Mouse (Mus musculus) mouse trophoblast stem cell (cell line): ENCODE results near the gene Supt4a.

ENCODE experiments used
- in situ Hi-C, 2 experiments: fragments of 300-500 bp; cut with MseI, MboI; formaldehyde crosslinking; loops; 2 replicates in 1 of 2; 3 replicates in 1 of 2; pipeline ENCODE4 v1.15.1; 2025

The Supt4a gene

DNA sequence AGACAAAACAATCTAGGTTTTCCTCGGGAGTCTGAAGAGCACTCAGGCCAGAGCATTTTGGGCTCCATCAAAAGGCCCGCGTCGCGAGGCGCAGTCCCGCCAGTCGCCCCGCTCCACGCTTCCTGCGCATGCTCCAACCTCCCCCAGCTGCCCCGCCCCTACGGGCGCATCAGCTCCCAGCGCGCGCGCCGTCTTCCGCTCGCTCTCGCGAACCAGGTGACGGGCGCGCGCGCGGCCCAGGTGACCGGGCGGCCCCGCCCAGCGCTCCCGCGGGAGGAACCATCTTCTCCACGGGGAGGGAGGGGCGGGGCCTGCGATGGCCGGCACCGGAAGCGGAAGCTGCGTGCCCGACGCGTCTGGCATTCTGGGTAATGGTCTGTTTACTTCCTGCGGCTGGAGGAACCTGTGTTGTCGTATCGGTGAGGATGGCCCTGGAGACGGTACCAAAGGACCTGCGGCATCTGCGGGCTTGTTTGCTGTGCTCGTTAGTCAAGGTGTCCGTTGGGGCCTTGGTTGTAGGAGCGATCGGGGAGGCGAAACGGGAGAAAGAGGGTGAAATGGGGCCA is at the start of gene Supt4a:
Gene Supt4a (plus strand): TSS at position 378 of the 566 bp plus-strand sequence.
- in situ Hi-C loops, result no loop called here

GRCm38 (mm10) chr11:87688478-87689203 is 48.7 kb upstream of the Supt4a start:
- in situ Hi-C loops, result no loop called here

DNA sequence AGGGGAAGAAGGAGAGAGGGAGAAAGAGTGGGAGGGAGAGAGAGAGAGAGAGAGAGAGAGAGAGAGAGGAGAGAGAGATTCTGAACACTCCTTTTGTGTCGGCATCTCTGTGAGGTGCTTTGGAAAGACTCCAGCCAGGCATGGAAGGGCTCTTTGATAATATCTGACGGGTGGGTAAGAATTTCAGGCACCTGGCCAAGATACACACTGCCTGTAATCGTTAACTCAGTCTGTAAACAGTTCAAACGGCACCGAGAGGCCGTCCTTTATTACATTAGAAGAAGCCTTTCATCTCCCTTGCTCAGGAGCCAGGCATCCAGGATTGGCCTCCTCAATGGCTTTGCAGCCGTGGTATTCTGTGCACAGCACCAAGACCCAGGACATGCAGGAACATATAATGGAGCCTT is 47.9 kb upstream of the Supt4a start:
- in situ Hi-C loops, result no loop called here

DNA sequence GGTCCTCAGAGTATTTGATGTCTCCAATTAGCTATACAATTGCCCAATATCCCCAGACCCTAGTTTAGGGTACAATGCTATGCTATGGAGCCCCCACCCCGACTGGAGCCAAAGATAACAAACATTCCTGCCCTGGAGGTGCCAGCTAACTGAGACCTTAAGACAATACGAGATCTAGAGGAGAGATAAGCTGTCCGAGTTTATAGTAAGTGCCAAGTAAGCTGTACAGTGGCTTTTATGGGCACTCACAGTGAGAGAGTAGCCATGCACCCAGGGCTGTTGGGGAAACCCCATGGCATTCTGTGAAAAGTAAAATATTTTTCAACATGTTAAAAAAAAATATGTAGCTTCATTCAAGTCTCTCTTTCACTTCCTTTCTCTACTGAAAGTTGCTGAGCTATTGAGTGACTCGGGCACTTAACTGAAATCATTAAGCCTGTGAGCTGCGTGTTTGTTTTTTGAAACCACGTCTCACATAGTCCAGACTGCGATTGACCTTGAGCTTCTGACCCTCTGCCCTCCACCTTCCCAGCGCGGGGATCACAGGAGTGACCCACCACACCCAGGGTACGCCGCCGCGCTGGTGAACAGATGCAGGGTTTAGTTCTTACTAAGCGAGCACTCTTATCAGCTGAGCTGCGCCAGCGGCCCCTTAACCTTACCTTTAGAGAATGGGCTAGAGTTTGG is 47.2 kb upstream of the Supt4a start:
- in situ Hi-C loops, result no loop called here

GRCm38 (mm10) chr11:87697131-87697682 is 40.1 kb upstream of the Supt4a start:
- in situ Hi-C loops, result no loop called here

- in situ Hi-C loops, result no loop called here
Measured at GRCm38 (mm10) chr11:87698126-87698525, 39.2 kb upstream of the Supt4a start.

- in situ Hi-C loops, result no loop called here
Measured at GRCm38 (mm10) chr11:87701108-87701507, 36.2 kb upstream of the Supt4a start.

DNA sequence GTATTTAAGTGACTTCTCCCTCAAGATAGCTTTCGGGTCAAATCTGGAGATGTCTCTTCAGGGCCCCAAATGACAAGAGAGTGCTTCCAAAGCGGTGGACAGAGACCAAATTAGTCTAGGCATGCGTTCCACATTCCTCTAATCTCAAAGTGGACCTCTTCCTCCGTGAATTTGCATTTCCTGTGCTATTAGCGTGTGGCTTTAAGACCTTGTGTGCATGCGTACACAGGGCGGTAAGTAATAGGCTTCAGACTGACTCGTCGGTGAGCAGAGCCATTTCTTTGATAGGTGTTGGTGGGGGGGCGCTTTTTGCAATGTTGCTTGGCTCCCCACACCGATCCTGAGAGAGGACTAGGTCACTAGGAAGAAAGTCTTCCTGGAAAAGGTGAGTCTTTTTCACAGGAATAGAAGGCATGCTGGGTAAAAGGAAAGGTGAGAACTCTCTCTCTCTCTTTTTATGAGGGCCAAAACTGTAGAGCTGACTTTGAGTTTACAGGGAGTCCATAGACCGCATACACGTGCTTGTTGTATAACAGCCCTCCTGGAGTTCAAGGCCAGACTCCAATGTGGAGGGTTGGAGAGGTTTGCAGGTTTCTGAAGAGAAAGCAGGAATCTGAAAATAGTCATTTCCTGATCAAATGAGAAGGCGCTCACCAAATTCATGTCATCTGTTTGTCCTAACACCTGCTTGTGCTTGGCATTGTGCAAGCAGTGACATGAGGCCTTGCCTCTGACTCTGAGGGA is 35.3 kb upstream of the Supt4a start:
- in situ Hi-C loops, result no loop called here

DNA sequence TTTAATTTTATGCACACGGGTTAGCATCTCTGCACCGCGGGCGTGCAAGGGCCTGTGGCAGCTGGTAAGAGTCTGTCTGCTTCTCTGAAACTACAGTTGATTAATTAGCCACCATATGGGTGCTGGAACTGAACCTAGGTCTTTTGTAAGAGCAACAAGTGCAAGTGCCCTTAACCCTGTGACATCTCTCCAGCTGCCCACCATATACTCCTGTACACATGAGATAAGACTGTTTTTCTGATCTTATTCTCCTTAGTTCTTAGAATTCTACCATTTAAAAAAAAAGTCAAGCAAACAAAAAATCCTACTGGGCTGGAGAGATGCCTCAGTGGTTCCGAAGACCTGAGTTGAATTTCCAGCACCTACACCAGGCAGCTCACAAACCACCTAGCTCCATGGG is 33.7 kb upstream of the Supt4a start:
- in situ Hi-C loops, result no loop called here

DNA sequence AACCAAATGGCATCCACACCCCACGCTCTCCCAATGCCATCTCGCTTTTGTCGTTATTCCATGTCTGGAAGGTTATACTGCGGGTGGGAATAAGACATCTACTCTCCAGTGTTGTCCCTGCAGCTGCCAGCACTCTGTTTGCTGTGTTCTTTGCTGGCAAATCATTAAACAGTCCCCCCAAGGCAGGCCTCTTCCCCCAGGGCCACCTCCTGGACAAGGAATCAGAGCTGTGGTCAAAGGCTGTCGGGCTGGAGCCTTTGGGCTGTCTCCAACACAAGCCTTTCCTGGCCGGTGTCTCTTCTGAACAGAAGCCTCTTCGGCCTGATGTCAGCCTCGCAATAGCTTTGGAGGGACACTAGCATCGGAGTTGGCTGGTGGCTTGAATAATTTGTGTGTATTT is 33.1 kb upstream of the Supt4a start:
- in situ Hi-C loops, result no loop called here

DNA sequence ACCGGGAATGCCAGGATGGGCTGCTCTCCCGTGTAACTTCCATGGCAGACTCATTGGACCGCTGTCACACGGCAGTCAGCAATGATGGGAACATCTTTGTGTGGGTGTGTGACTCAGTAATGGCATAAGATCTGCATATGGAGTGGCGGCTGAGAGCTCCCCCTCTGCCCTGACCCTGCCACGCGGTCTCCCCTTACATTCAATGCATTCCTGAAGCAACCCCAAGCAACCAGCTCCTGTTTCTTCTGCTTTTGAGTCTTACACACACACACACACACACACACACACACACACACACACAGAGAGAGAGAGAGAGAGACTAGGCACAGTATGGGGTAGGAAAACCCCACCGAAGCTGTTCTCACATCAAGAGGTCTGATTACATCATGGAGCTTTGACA is 29.8 kb upstream of the Supt4a start:
- in situ Hi-C loops, result no loop called here

- in situ Hi-C loops, result no loop called here
Measured at GRCm38 (mm10) chr11:87708979-87709378, 28.4 kb upstream of the Supt4a start.

DNA sequence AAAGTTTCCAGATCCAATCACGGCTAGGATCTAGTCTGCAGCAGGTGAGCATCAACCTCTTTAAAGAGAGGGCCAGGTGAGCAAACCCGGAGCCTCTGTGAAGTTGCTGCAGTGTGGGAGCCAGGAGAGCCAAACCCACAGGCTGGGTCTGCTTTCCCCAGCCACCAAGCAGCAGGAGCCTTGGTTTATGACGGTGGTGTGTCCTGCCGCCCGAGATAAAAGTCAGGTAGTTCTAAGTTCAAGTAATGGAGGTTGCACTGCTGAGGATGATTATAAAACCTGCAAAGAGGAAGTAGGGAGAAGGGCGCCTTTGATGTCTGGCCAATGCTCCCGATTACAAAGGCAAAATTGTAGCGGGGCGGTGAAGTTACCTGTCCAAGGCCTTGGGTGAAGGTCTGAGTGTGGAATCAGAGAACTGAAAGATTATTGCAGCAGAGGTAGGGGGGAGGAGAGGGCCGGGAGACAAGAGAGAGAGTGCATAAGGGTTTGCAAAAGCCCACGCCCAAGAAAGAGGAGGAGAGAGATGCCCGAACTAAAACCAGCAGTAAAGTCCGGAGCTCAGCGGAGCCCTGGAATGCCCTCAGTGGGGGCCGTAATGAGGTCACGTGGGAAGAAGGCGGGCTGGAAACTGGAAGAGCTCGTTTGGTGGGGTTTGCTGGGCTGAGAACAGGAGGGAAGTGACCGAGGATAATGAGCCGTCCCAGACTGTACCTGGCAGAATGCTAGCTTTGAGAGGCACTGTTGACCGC is 27.7 kb upstream of the Supt4a start:
- in situ Hi-C loops, result no loop called here

DNA sequence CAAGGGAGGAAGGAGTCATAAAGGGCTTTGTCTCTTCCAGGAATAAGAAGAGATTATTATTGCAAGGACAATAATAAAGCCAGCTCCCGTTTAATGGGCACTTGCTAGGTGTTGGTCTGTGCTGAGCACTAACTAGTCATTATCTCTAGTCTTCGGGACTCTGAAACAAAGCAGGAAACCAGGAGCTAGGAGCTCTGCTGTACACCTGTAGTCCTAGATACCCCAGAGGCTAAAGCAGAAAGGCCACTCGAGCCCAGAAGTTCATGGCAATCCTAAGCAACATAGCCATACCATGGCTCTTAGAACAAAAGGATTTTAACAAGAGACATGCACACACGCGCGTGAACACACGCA is 27.1 kb upstream of the Supt4a start:
- in situ Hi-C loops, result no loop called here

DNA sequence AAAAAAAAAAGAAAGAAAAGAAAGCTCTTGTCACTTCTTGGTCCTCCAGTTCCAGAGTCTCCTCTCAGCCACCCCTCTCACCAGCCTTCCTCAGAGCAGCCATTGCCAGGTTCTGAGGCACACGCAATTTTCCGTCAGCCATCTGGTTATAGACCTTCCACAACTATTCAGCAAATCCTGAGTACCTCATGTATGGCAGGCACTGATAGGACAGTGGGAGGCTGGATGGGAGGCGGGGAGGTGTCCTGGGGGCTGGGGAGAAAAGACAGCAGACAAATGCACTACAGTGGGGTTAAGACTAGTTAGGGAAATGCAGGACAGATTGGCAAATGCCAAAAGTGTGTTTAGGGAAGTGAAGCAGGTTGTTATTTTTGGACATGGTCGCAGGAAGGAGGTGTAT is 25.2 kb upstream of the Supt4a start:
- in situ Hi-C loops, result no loop called here

DNA sequence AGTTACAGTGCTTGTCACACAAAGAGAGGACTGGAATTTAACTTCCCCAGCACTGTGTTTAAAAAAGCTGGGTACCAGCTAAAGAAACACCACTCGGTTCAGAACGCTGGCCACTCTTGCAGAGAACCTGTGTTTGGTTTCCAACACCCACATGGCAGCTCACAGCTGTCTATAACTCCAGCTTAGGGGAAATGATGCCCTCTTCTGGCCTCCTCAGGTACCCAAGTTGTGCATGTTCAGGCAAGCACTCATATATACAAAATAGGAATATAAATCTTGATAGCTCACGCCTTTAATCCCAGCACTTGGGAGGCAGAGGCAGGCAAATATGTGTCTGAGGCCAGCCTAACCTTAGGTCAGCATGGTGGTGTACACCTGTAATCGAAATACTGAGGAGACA is 21.4 kb upstream of the Supt4a start:
- in situ Hi-C loops, result no loop called here

- in situ Hi-C loops, result no loop called here
Measured at GRCm38 (mm10) chr11:87719526-87719925, 17.8 kb upstream of the Supt4a start.

DNA sequence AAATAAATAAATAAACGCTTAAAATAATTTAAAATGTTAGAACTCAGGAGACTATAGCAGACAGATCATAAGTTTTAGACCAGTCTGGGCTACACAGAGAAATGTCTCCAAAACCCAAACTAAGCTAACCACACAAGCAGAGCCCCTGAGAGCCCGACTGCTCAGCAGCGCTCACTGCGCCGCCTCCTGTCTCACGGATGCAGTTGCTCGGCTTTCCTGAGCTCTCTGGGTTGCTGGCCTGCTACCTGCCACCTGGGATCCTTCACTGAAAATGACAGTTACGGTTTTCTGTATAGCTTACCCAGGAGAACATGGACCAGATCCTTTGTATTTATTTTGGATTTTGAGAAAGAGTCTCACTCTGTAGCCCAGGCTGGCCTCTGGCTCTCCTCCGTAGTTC is 17.0 kb upstream of the Supt4a start:
- in situ Hi-C loops, result loop anchor here in 1 of 2 experiments (5.0 kb wide), 1 partner anchor 63 kb away; no protein-coding TSS in a partner anchor

- in situ Hi-C loops, result loop anchor here in 1 of 2 experiments (5.0 kb wide), 1 partner anchor 64 kb away; no protein-coding TSS in a partner anchor
Measured at GRCm38 (mm10) chr11:87720839-87721238, 16.5 kb upstream of the Supt4a start.

DNA sequence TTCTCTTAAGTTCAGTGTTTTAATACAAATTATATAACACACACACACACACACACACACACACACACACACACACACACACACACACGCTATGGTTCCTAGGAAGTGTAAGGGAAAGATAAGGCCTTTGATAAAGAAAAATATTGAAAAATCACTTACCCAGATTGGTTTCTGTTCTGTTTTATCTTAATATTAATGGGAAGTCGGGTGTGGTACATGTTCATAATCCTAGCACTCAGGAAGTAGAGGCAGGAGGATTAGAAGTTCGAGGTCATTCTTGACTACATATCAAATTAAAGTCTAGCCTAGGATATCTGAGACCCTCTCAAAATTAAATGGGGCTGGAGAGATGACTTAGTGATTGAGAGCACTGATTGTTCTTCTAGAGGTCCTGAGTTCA is 15.2 kb upstream of the Supt4a start:
- in situ Hi-C loops, result loop anchor here in 1 of 2 experiments (5.0 kb wide), 1 partner anchor 65 kb away; no protein-coding TSS in a partner anchor

- in situ Hi-C loops, result loop anchor here in 1 of 2 experiments (5.0 kb wide), 1 partner anchor 66 kb away; no protein-coding TSS in a partner anchor
Measured at GRCm38 (mm10) chr11:87722891-87723290, 14.5 kb upstream of the Supt4a start.
